Mouse (Mus musculus): Measurements from ENCODE around the gene Kirrel. TPM values are rescaled to one million over a fixed set of nuclear protein-coding genes. Genes with fewer than 3 reads are reported as not detected.

Kirrel gene
- polyA plus RNA-seq, 1 experiment from 2014 or later, result 4.5 TPM

GRCm38 (mm10) chr3:87176687-87177086, 2.1 kb upstream of the Kirrel start:
- 68% methylated on average over 4 of the region's 4 CpGs for WGBS
- Histone ChIP-seq H3K9me3 (ENCODE audit: control insufficient read depth, low read length) (no peaks in the 10 kb centered on the region), H3K27me3 (ENCODE audit: control insufficient read depth, insufficient read depth, low read length) (no peaks in the 10 kb centered on the region), H3K9ac (ENCODE audit: low read length) (no peak overlapping the region), H3K27ac (replicated peaks) (no peak overlapping the region), H3K36me3 (ENCODE audit: control insufficient read depth, insufficient read depth, low read length) (no peaks in the 10 kb centered on the region), H3K4me2 (replicated peaks; ENCODE audit: low read depth) (no peak overlapping the region), H3K4me1 (replicated peaks; ENCODE audit: control insufficient read depth, insufficient read depth) (0 out of 2 replicates have a peak, but pooled peaks cover 3% of the 10 kb centered on the region), H3K4me3 (ENCODE audit: low read depth, low read length) (no peak overlapping the region)
- ATAC-seq (ENCODE audit: low FRiP score, low TSS enrichment) (no peak), DNase-seq (ENCODE audit: low spot score) (no peak)
- TF ChIP-seq CTCF (IDR thresholded peaks at IDR 0.05; ENCODE audit: low read depth), result no peak
- no peak for TF ChIP-seq EP300 (optimal IDR thresholded peaks at IDR 0.05)

GRCm38 (mm10) chr3:87175438-87175815, 880 bp upstream of the Kirrel start:
- WGBS, result 34% methylated on average over 3 of the region's 3 CpGs
- no peaks in the 10 kb centered on the region for H3K9me3 ChIP-seq (ENCODE audit: control insufficient read depth, low read length)
- 0 out of 2 replicates have a peak, but pooled peaks cover 3% of the 10 kb centered on the region for H3K4me1 ChIP-seq (replicated peaks; ENCODE audit: control insufficient read depth, insufficient read depth)
- no peaks in the 10 kb centered on the region for H3K36me3 ChIP-seq (ENCODE audit: control insufficient read depth, insufficient read depth, low read length)
- ATAC-seq (ENCODE audit: low FRiP score, low TSS enrichment), result peak; percentile 43; the same call in 1 of the 2 replicates
- no peak for DNase-seq (ENCODE audit: low spot score)
- H3K27ac ChIP-seq (replicated peaks), result peak overlapping the region; percentile 88
- no peak overlapping the region for H3K4me3 ChIP-seq (ENCODE audit: low read depth, low read length)
- H3K4me2 ChIP-seq (replicated peaks; ENCODE audit: low read depth), result peak overlapping the region; percentile 73
- no peaks in the 10 kb centered on the region for H3K27me3 ChIP-seq (ENCODE audit: control insufficient read depth, insufficient read depth, low read length)
- 0 out of 2 replicates have a peak overlapping the region, but pooled peaks have one; percentile 79 for H3K9ac ChIP-seq (ENCODE audit: low read length)
- peak; percentile 90 for TF ChIP-seq CTCF (IDR thresholded peaks at IDR 0.05; ENCODE audit: low read depth)
- TF ChIP-seq EP300 (optimal IDR thresholded peaks at IDR 0.05), result no peak

- WGBS, result 3% methylated on average over 25 of the region's 25 CpGs
- Histone ChIP-seq H3K4me1 (replicated peaks; ENCODE audit: control insufficient read depth, insufficient read depth) (0 out of 2 replicates have a peak, but pooled peaks cover 3% of the 10 kb centered on the region), H3K4me3 (ENCODE audit: low read depth, low read length) (peak overlapping the region; percentile 53), H3K27ac (replicated peaks) (peak overlapping the region; percentile 88), H3K9ac (ENCODE audit: low read length) (peak overlapping the region; percentile 79), H3K4me2 (replicated peaks; ENCODE audit: low read depth) (peak overlapping the region; percentile 73), H3K27me3 (ENCODE audit: control insufficient read depth, insufficient read depth, low read length) (no peaks in the 10 kb centered on the region), H3K9me3 (ENCODE audit: control insufficient read depth, low read length) (no peaks in the 10 kb centered on the region), H3K36me3 (ENCODE audit: control insufficient read depth, insufficient read depth, low read length) (no peaks in the 10 kb centered on the region)
- DNase-seq (ENCODE audit: low spot score) (no peak), ATAC-seq (ENCODE audit: low FRiP score, low TSS enrichment) (no peak; the same call in 1 of the 2 replicates)
- TF ChIP-seq EP300 (optimal IDR thresholded peaks at IDR 0.05) (no peak), CTCF (IDR thresholded peaks at IDR 0.05; ENCODE audit: low read depth) (no peak)
Measured at GRCm38 (mm10) chr3:87174769-87175437, 356 bp upstream of the Kirrel start.

DNA sequence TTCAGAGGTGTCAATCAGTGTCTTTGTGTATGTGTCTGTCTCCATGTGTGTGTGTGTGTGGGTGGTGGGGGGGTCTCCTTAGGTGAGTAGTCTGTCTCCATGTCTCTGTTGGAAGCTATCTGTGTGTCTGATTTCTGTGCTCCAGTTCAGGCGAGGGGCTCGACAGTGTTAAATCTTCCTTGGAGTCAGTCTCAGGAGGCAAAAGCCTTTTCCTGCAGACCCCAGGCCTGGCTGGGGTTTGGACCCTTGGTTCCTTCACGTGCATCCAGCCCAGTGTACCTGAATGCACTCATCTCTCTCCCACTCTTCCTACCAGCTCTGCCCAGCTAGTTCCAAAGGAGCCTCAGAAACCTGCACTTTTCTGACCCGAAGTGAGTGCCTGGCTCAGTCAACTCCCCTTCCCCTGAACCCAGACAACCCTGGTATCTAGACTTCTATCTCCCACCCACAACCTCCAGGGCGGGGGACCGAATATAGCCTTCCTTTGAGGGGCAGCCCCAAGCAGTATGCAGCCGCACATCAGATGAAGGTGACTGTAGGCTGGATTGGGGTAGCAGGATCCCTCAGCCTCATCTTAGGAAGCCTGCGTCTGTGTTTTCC, 961 bp downstream of the Kirrel start:
- no peak for ATAC-seq (ENCODE audit: low FRiP score, low TSS enrichment)
- TF ChIP-seq EP300 (optimal IDR thresholded peaks at IDR 0.05) (no peak), CTCF (IDR thresholded peaks at IDR 0.05; ENCODE audit: low read depth) (no peak)

DNA sequence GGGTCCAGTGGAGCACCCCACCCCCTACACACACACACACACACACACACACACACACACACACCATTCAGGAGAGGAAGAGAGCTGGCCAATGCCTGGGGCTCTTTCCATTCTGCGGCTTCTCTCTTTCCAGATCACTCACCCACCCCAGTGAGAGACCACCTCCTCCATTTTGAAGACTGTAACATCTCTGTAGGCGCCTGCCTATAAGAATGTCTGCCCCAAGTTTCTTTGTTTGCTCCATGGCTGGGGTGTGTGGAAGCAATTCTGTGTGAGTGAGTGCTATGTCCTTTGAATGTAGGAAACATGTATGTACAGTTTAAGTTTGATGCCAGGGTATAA, 1.5 kb downstream of the Kirrel start:
- Histone ChIP-seq H3K4me1 (replicated peaks; ENCODE audit: control insufficient read depth, insufficient read depth) (0 out of 2 replicates have a peak, but pooled peaks cover 3% of the 10 kb centered on the region), H3K27me3 (ENCODE audit: control insufficient read depth, insufficient read depth, low read length) (no peaks in the 10 kb centered on the region), H3K36me3 (ENCODE audit: control insufficient read depth, insufficient read depth, low read length) (no peaks in the 10 kb centered on the region), H3K4me2 (replicated peaks; ENCODE audit: low read depth) (peak overlapping the region; percentile 73), H3K4me3 (ENCODE audit: low read depth, low read length) (peak overlapping the region; percentile 53), H3K9ac (ENCODE audit: low read length) (peak overlapping the region; percentile 79), H3K27ac (replicated peaks) (peak overlapping the region; percentile 88), H3K9me3 (ENCODE audit: control insufficient read depth, low read length) (no peaks in the 10 kb centered on the region)
- DNase-seq (ENCODE audit: low spot score) (no peak), ATAC-seq (ENCODE audit: low FRiP score, low TSS enrichment) (no peak)
- 25% methylated on average over 2 of the region's 2 CpGs for WGBS
- TF ChIP-seq CTCF (IDR thresholded peaks at IDR 0.05; ENCODE audit: low read depth), result no peak
- no peak for TF ChIP-seq EP300 (optimal IDR thresholded peaks at IDR 0.05)

More for the DNA sequence above, 961 bp downstream of the Kirrel start:
- Histone ChIP-seq H3K27ac (replicated peaks) (peak overlapping the region; percentile 88), H3K4me3 (ENCODE audit: low read depth, low read length) (peak overlapping the region; percentile 53), H3K36me3 (ENCODE audit: control insufficient read depth, insufficient read depth, low read length) (no peaks in the 10 kb centered on the region), H3K4me2 (replicated peaks; ENCODE audit: low read depth) (peak overlapping the region; percentile 73), H3K9me3 (ENCODE audit: control insufficient read depth, low read length) (no peaks in the 10 kb centered on the region), H3K27me3 (ENCODE audit: control insufficient read depth, insufficient read depth, low read length) (no peaks in the 10 kb centered on the region), H3K4me1 (replicated peaks; ENCODE audit: control insufficient read depth, insufficient read depth) (0 out of 2 replicates have a peak, but pooled peaks cover 3% of the 10 kb centered on the region), H3K9ac (ENCODE audit: low read length) (peak overlapping the region; percentile 79)
- no peak for DNase-seq (ENCODE audit: low spot score)
- WGBS, result 8% methylated on average over 8 of the region's 8 CpGs

All from stomach, postnatal 0 days (tissue).